Mouse (Mus musculus) granulocyte monocyte progenitor cell, adult 5-6 weeks (primary cell): ENCODE results near the gene Fam172a. TPM values are rescaled to one million over a fixed set of nuclear protein-coding genes. Genes with fewer than 3 reads are reported as not detected.

Experiments
- ATAC-seq: replicated peaks from 2 replicates; pipeline ENCODE4 v1.8.0; 2016; ENCODE audit warnings: mild to moderate bottlenecking, moderate TSS enrichment, inconsistent platforms; ENCODE audit not compliant: poor library complexity, severe bottlenecking
- total RNA-seq, 2 experiments: library from RNA; stranded (forward) in 1 of 2; stranded (reverse) in 1 of 2; fragments of 200-712, 200-1000 nt in 1 of 2; fragments of >200 nt in 1 of 2; fragmentation: Nextera tagmentation in 1 of 2; gene quantifications; 2 replicates each; pipeline ENCODE4 v1.2.3; 2014 to 2017

Gene Fam172a
- total RNA-seq, 2 experiments from 2014 or later, result 23.7 to 42.7 TPM

- no peak for ATAC-seq
Measured at GRCm38 (mm10) chr13:78174191-78174590, 472.4 kb downstream of the Fam172a start.

- ATAC-seq, result no peak
Measured at GRCm38 (mm10) chr13:78174891-78175290, 473.1 kb downstream of the Fam172a start.

- ATAC-seq, result no peak
Measured at GRCm38 (mm10) chr13:78175821-78176380, 474.1 kb downstream of the Fam172a start.

GRCm38 (mm10) chr13:78177381-78177950 is 475.6 kb downstream of the Fam172a start:
- no peak for ATAC-seq

- ATAC-seq, result no peak
Measured at GRCm38 (mm10) chr13:78178021-78178420, 476.2 kb downstream of the Fam172a start.

- ATAC-seq, result no peak
Measured at GRCm38 (mm10) chr13:78178771-78179170, 476.9 kb downstream of the Fam172a start.

GRCm38 (mm10) chr13:78179312-78180097 is 477.7 kb downstream of the Fam172a start:
- ATAC-seq, result 0 out of 2 replicates have a peak, but pooled peaks have one; percentile 21

GRCm38 (mm10) chr13:78180261-78180660 is 478.4 kb downstream of the Fam172a start:
- no peak for ATAC-seq

- ATAC-seq, result no peak
Measured at GRCm38 (mm10) chr13:78181071-78181929, 479.5 kb downstream of the Fam172a start.

- peak; percentile 66 for ATAC-seq
Measured at GRCm38 (mm10) chr13:78181930-78182558, 480.2 kb downstream of the Fam172a start.

GRCm38 (mm10) chr13:78183004-78183403 is 481.2 kb downstream of the Fam172a start:
- ATAC-seq, result no peak

GRCm38 (mm10) chr13:78183986-78184385 is 482.2 kb downstream of the Fam172a start:
- no peak for ATAC-seq

- ATAC-seq, result no peak
Measured at GRCm38 (mm10) chr13:78184786-78185466, 483.1 kb downstream of the Fam172a start.

GRCm38 (mm10) chr13:78186340-78186946 is 484.6 kb downstream of the Fam172a start:
- ATAC-seq, result peak; percentile 58

GRCm38 (mm10) chr13:78187833-78188232 is 486.0 kb downstream of the Fam172a start:
- no peak for ATAC-seq

GRCm38 (mm10) chr13:78189586-78189985 is 487.8 kb downstream of the Fam172a start:
- ATAC-seq, result no peak

GRCm38 (mm10) chr13:78193211-78193610 is 491.4 kb downstream of the Fam172a start:
- no peak for ATAC-seq

- ATAC-seq, result no peak
Measured at GRCm38 (mm10) chr13:78194135-78194849, 492.5 kb downstream of the Fam172a start.
